Mouse (Mus musculus) adrenal gland (tissue): ENCODE measurements around the gene 1700056E22Rik.

Experiments
- intact Hi-C: fragments of 180-260 bp; cut with DNase I; formaldehyde crosslinking; loops from one replicate; pipeline ENCODE4 v1.15.1; 2025

The 1700056E22Rik gene

DNA sequence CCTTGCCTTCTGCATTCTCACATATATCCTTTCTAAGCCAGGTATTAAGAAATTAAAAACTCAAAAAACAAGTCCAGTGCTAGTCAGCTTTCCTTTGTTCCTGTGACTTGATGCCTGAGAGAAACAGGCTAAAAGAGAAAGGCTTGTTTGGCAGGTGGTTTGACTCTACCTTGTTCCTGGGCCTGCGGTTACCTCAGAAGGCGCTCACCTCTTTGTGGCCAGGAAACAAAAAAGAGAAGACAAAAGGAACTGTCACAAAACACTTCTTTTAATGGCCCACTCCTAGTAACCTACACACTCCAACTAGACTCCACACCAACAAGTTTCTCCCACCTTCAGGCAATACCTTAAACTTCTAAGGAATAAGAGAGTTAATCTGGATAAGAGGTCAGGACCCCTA is 9.5 kb downstream of the 1700056E22Rik start:
- intact Hi-C loops = loop anchor here (5.0 kb wide), 1 partner anchor 163 kb away; no protein-coding TSS in a partner anchor

DNA sequence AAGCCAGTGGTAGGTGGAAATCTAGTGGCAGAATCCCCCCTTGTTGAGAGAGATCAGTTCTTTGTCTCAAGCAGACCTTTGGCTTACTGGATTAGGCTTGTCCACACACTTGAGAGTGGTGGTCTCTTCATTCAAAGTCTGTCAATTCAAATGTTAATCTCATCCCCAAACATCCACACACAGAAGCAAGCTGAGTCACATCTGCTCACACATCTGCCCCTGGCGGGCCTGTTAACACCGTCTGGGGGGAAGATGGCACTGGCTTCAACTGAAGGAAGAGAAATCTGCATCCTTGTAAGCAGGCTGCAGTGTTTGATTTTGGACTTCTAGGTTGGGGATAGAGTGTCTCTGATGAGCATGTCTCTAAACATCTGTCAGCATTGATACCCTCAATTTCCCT is 10.1 kb downstream of the 1700056E22Rik start:
- intact Hi-C loops = loop anchor here (5.0 kb wide), 1 partner anchor 163 kb away; no protein-coding TSS in a partner anchor

DNA sequence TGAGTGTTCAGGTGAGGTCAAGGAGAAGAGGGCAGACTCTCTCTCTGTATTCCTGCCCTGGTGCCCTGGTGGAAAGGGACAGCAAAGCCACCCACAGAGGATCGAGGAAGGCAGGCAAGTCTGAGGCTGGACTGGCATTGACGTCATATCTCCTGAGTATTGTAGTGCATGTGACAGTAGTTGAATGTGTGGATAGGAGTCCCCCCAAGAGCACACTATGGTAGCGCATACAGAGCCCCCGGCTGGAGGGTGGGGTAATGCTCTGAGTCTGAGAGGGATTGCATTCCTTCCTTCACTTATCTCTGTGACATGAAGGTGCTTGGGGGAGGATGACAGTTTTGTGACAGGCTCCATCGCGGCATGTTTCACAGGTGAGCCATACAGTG is 14.4 kb downstream of the 1700056E22Rik start:
- intact Hi-C loops = loop anchor here (5.0 kb wide), 1 partner anchor 168 kb away; no protein-coding TSS in a partner anchor

DNA sequence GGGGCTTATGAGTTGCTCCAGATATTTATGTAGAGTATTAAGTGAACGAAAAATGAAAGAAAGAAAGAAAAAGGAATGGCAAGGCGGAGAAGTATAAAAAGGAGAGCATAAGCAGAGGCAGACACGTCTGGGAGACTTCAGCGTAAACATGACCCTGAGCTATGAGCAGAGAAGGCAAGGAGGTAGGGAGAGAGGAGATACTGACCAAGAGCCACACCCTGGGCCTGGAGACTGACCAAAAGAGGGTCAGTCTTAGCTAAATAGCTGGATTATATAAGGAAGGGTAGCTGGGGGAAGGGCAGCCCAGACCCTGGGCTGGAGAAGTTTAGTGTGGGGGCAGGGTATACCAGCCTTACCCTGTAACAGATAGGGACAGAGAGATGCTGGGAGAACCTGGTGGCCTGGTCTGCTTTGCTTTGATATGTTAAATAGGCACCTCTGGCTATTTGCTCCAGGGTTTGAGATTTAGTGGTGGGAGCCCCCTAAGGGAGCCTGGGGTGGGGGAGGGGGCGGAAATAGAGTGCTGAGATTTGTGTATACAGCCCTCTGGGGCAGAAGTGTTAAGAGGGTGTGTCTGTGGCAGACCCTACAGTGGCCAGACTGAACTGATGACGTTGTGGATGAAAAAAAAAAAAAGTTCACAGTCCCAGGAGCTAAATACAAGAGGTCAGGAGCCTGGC is 14.9 kb downstream of the 1700056E22Rik start:
- intact Hi-C loops = no loop called here

DNA sequence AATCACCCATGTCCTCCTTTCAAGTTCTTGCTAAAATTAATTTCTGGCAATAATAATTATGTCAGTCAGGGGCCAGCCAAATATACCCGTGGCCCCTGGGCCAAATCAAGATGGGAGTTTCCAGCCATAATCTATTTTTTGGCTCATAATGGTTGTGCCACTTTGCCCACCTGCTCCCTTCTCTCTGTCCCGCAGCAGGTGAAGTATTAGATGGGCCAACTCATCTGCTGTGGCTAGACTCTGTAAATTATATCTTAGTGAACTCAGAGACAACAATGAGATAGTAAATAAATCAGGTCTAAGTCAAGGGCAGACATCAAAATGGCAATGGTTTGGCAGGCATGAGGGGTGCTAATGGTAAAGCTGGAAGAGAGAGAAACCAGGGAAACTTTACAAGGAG is 16.5 kb downstream of the 1700056E22Rik start:
- intact Hi-C loops = no loop called here

DNA sequence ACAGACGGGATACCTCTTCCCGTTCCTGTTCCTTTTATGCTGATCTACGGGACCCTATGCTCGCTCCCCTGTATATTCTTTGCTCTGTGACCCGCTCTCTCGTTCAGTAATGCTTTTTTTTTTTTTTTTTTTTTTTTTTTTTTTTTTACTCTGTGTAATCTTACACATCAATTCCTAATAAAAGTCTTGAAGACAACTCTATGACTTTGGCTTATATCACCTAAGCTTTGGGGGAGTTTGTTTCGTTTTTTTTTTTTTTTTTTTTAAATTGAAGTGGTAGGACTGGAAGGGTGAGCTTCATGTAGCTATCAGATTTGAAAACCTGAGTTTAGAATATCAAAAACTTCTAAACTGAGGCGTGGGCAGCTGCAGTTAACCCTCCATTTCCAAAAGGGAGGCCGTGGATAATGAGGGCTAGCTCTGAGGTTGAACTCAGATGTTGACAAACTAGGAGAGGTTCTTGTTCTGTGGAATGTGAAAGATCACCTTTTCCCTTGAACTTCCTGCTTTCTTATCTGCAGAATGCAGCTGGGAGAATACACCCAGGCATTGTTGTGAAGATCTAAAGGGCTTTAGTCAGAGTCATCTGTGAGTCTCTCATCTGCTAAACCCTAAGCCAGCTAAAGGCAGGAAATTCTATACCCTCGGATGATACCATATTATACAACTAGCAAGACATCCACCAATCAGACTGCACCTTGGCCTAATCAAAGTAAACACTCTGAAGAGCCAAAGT is 17.9 kb downstream of the 1700056E22Rik start:
- intact Hi-C loops = no loop called here

DNA sequence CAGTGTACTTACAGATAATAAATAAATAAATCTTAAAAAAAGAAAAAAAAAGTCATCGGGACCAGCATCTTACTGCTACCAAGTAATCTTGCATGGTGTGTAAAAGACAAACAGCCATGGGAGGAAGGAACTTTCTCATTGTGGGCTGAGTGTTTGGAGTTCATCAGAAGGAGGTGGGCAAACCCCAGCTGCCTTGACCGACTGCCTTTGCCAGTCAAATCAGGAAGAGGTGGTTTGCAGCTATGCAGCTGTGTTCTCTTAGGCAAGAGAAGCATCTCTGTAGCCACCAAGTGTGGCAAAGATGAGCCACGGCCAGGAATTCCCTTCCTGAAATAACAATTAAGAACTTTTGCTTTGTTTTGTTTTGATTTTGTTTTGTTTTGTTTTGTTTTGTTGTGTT is 20.0 kb downstream of the 1700056E22Rik start:
- intact Hi-C loops = no loop called here

DNA sequence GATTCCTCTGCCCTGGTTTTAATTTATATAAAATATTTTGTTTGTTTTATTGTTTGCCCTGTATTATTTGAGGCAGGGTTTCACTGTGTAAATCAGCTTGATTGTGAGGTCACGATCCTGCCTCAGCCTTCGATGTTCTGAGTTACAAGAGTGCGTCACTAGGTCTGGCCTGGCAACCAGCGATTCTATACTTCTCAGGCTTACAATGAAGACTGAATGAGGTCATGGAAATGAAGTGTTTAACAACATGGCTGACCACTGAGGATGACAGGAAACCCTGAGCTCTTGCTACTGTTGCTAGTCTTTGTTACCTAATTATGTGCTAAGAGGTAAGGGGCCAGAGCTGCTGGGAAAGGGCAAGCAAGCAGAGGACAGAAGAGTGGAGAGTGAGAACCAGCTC is 21.0 kb downstream of the 1700056E22Rik start, which contains the start of gene Dusp10:
Gene Dusp10 (plus strand): TSS at position 197 of the 400 bp plus-strand sequence.
- intact Hi-C loops = no loop called here

DNA sequence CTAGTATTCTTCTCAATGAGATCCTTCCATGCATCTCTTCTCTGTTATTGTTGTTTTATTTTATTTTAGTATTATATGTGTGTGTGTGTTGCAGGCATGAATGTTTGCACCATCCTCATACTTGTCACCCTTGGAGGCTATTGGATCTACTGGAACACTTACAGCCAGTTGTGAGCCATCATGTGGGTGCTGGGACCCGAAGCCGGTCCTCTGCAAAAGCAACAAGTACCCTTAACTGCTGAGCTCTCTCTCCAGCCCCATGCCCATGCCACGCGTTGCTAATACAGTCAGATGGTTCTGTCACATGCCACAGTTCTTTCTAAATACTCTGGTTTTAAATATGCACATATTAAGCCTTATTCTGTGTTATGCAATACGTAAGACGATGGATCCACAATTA is 22.8 kb downstream of the 1700056E22Rik start:
- intact Hi-C loops = no loop called here

DNA sequence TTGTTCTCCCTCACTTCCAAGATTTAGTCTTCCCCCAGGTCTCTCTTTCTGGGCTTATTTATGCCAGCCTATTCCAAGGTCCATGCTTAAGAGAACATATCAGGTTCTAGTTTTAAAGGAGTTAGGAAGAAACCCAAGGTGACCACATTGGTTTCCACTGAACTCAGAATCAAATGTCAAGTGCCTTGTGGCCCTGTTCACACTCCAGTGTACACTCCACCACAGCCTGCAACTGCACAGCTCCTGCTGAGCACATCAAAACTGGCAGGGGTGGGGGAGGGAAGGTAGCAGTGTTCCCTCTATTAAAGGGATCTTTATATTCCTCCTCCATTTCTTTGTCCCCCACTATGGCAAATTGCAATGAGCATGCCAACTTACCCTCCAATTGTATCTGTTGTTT is 28.0 kb downstream of the 1700056E22Rik start:
- intact Hi-C loops = no loop called here

DNA sequence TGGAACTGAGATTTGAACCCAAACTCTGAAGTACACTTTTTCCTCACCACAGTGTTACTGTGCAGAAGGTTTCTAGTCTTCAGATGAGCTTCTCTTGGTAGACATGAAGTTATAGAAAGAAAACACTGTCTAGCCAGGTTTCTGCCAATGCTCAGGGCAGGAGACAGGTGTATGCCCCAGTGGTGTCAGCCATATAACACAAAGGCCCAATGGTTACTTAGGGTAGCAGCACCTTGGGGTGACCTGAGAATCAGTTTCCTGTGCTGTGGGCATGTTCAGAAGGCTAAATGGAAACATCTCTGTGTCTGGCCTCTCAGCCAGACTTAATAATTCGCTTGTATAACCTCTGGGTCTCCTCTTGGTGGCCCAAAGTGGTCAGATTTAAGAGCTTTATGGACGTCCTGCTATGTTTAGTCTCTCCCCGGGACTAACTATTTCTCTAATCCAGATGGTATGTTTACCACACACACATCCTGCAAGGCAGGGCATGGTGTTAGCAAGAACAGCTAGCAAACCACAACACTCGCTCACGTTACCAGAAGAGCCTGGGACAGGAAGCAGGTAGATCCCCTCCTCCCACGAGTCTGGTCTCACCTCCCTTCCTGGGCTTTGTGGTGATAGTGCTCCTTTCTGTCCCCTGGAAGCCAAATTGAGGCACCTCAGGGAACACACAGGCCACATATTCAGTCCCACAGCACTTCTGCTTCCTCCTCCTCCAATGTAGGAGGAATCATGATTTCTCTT is 28.6 kb downstream of the 1700056E22Rik start:
- intact Hi-C loops = no loop called here

DNA sequence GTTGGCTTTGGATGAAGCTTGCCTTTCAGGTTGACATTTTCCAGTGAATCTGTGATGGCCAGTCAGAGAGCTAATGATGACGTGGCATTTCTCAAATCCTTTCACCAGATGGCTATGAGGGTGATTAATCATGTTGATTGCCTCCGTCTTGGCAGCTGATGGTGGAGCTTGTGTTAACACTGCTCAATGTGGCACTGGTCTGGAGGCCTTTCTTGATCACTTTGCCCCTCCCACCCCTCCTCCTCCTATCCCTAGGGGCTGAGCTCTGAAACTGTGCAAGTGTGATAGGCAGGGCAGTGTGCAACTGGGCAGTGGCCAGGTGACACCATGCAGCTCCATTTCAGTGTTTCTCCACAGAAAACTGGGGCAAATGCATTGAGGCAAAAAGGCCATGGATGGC is 29.8 kb downstream of the 1700056E22Rik start:
- intact Hi-C loops = no loop called here

DNA sequence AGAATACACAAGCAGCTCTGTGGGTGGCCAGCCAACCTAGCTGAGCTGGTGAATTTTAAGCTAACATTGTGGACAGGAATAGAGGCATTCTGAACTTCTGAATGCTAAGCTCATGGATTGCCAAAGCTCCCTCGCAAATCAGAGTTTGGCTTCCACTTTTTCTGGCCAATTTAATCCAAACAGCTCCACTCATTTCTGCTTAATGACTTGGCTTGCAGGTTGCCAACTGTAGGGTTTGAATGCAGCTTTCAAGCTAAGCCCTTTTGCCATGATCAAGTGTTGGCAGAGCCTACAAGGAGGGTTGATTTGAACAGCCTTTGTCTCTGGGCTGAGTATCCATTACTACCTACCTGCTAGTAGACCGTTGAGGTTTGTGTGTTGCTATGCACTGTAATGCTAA is 31.6 kb downstream of the 1700056E22Rik start:
- intact Hi-C loops = no loop called here

DNA sequence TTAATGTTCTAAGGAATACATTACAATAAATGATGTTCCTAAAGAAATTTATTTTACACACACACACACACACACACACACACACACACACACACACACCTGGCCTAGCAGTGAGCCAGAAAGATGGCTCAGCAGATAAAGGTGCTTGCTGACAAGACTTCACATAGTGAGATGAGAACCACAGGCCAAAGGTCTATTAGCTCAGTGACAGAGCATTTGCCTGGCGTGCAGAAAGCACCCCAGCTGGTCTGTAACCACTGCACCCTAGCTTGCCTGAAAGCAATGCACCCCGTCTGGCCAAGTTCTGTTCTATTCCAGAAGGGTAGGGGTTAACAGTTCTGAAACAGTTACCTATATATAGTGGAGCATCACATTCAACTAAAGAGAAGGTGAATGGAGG is 36.9 kb downstream of the 1700056E22Rik start:
- intact Hi-C loops = no loop called here

DNA sequence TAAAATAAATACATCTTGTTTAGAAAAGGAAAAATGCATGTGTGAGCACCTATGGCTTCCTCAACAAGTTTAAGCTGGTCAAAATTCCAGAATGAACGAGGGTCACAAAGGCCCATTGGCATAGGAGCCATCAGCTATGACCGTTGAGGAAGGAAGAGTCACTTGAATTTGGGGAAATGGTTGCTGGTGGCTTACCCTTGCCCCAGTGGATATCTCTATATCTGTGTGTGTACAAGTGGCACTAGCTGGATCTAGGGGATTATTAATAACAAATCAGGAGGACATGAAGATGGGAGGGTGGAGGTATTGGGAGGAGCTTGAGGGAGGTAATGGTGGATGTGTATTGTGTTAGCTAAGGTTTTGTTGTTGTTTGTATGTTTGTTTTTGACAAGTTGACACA is 42.2 kb downstream of the 1700056E22Rik start:
- intact Hi-C loops = no loop called here

DNA sequence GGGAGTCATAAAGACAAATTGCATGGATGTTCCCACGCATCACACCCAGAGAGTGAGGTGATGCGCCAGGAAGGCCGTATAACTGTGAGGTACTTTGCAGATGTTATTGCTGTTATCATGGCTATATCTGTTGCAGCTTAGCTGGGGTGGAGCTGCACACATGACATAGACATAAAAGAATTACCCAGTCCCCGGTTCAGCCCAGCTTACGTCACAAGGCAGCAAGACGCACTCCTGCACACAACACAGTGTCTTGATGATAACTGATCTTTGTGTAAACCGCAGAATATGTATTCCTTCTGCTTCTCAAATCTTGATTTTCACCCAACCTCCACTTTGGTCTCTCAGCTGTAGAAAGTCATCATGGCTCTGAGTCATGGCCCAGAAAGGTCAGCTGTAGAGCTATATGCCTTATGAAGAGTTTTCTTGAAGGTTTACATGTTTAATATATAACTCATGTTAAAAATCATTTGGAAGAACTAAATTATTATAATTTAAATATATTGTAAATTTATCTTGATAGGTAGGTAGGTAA is 46.3 kb downstream of the 1700056E22Rik start:
- intact Hi-C loops = no loop called here
